Mouse (Mus musculus): ENCODE measurements at regions not wholly inside any gene's neighbourhood (a gene's known extent, or its start where the extent isn't known, plus 50 kb on each side); places are given as distances from the start of the nearest gene placed in this dataset.

DNA sequence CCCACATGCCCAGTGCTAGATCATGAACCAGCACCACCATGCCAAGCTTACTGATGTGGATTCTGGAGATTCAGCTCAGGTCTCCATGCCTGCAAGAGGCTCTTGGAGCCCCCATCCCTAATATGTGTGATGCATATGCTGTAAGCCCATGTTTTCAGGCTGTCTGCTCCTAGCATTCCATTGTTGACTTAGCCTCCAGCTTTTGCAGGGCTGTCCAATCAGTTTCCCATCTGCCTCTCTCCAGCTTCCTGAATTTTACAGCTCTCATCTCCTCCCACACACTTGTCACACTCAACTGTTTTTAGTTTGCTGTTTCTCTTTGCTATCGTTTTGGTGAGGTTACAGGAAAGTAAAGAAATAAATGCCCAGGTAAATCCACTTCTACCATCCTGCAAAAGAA lies 629.2 kb upstream of the Arpp21 start:
- DNase-seq (ENCODE audit: low spot score), result no peak

DNA sequence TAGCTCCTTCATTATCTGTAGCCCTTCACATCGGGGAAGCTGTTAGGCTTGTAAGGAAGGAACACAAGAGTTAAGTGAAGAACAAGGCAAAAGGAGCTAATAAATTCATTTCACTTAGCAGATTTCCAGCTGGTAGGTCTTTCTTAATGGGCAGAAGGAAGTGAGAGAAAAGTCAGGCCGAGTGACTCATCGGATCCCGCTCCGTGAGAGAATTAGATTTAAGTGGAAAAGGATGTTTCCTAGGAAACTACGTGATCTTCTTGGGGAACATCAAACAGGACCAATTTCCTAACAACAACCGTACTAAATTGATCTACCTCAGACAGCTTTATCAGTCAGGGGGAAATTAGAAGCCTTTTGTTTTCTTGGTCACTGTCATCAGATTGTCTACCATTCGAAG lies 625.4 kb upstream of the Arpp21 start:
- DNase-seq (ENCODE audit: low spot score), result no peak

DNA sequence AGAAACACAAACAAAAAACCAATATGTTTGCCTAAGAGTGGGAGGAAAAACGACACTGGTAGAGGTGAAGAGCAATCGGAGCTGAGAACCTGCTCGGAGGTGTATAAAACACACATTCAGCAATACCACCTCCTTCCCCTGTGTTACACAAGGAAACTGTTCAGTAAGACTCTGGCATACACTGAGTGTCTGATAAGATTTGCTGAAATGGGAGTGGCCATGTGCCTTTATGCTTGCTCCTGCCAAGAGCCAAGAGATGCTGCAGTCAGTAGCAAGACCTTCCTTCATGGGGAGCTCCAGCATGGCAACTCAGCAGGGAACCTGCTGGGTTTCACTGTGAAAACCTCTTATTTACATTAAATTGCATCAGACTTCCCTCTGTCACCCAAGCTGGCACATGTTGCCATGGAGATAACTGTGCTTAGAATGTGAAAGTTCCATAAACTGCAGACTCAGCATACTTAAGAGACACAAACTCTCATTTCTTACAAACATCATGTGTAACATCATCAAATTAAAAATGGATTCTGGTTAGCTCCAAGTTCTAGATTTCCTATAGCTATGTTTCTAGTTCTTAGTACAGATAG lies 624.7 kb upstream of the Arpp21 start:
- DNase-seq (ENCODE audit: low spot score), result no peak

DNA sequence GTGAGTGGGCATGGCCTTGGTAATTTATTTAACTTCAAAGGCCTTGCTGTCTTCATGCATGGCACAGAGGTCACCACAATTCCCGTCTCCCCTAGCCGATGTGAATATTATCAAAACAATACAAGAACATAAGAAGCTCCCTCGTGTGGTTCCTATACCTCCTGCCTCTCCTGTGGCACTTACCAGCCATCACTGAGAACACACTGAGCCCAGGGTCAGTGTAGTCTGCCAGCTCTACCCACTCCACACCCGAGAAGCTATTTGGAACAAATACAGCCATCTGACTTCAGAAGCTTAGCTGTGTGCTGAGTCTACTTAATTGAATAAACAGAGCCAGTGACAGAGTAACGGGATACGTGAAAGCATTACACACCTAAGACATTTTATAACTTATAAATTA lies 605.7 kb upstream of the Arpp21 start:
- no peak for DNase-seq (ENCODE audit: low spot score)

DNA sequence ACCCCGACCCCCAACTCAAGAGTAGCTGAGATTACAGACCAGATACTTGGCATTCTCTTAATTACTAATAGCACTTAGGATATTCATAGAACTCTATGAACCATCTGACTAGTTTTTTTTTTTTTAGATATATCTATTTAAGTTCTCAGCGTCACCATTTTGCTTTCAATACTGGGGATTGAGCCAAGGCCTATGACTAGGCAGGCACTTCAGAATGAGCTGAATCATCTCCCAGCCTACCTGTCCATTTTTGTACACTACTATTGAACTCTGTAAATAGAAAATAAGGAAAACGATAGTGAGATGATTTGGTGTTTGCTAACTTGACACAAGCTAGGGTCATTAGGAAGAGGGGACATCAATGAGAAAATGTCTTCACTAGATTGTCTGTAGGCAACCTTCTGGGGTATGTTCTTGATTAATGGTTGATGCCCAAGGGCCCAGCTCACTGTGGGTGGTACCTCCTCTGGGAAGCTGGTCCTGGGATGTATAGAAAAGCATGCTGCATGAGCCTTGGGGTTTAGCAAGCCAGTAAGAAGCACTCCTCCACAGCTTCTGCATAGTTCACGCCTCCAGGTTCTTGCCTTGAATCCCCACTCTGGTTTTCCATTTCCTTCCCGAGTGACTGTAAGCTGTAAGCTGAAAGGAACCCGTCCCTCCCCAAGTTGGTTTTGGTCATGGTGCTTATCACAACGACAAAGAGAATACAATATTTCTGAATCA lies 603.5 kb upstream of the Arpp21 start:
- DNase-seq (ENCODE audit: low spot score), result no peak

DNA sequence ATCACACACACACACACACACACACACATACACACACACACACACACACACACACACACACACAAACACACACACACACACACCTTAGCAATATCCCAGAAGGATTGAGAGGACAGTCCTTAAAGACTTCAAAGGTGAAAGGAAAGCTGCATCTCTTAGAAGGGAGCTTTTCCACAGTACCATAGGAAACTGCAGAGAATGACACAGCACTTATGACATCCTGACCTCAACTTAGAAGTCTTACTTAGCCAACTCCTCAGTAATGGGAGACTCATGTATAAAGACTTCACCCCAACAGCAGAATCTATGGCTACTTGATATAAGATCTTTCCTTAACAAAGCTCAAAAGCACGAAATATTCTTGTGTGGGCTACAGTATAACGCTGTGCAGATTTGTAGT lies 601.8 kb upstream of the Arpp21 start:
- no peak for DNase-seq (ENCODE audit: low spot score)

DNA sequence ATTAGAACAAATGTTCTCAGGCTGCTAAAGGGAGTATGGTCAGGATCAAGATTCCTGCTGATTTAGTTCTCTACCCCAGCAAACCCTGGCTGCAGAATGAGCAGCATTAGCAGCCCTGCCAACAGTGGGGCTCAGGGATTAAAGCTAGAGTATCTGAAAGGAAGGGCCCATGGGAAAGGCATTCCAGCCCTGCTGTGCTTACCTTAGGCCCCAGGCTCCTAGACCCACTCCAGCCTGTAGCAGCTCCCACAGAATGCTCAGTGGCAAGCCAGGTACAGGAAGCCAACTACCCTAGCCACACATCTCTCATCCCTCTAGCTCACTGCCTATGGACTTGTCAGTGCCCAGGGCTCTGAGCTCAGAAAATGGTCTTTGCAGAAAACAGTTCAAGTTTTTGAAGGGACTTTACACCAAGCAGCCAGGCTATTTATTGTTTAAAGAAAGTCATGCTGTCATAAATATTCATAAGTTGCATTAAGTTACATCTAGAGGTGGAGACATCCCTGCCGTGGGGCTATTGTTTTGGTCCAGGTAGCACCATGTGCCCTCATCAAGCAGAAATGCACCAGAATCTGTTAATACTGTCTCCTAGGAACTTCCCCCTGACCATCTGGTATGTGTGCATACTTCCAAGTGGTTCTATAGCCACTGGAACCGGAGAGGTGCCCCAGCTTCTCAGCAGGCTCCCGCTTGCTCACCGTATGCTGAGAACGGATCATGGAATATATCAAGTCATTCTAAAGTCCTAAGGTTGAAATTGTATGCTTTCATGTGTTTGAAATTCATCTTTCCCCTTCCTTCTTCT lies 598.9 kb upstream of the Arpp21 start:
- no peak for DNase-seq (ENCODE audit: low spot score)

DNA sequence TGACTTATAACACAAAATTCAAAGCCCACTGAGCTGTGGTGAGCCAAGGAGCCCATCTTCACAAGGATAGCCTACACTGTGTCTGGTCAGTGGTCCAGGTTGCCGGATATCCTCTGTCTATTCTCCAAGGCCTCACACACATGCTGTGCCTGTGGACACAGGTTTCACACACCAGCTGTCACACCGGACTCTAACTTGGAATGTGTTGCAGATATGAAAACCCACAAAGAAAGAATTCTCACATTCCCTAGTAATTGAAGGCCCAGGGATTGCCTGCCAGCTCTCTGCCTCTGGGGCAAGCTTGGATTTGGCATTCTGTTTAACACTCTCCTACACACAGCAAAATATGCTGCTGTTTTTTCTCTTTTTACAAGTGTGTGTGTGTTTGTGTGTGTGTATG lies 595.4 kb upstream of the Arpp21 start:
- DNase-seq (ENCODE audit: low spot score), result no peak

DNA sequence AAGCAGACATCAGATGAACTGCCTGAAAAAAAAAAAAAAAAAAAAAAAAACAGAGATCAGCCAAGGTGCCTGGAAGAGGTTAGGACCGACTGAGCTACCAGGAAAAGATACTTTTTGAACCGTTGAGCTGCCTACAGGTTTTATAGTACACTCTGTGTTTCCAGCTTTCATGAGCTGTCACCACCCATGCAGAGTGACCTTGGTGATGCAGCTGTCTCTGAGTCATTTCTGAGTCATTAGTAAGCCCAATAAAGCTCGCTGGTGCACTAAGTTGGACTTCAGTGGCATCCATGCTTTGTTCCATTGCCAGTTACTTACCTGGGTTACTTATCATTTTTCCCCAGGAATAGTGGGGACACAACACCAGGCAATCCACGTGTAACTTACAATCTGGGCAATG lies 592.9 kb upstream of the Arpp21 start:
- DNase-seq (ENCODE audit: low spot score), result no peak

DNA sequence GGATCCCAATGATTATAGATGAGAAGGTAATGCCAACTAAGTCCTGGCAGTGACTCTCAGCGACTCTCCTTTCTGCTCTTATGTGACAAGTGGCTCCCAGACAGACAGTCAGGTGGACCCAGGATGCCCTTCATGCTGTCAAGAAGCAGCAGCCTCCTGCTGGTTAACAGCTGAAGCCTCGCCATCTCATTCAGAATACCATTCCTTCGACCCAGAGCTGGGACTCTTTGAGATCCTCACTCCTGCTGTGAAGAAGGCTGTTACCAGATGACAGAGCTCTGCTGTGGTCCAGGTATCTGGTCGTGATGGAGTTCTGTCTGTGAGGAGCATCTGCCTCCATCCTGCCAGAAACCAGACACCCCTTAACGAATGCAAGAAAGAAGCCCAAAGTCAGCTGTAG lies 590.9 kb upstream of the Arpp21 start:
- DNase-seq (ENCODE audit: low spot score), result no peak

DNA sequence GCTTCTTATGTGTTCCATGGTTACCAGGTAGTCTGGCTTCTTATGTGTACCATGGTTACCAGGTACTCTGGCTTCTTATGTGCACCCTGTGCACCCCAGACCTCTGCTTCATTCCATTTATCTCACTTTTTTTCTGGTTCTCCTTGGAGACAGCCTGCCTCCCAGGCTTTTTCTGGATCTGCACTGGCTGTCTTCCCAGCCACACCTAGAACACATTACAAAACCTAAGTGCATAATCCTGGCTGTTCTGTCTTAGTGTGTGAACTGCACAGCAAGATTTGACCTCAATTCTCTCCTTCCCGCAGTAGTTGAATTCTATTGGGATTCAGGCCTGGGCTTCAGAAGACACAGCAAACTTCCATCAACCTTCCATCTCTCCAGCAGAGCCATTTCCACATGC lies 586.2 kb upstream of the Arpp21 start:
- DNase-seq (ENCODE audit: low spot score), result no peak

DNA sequence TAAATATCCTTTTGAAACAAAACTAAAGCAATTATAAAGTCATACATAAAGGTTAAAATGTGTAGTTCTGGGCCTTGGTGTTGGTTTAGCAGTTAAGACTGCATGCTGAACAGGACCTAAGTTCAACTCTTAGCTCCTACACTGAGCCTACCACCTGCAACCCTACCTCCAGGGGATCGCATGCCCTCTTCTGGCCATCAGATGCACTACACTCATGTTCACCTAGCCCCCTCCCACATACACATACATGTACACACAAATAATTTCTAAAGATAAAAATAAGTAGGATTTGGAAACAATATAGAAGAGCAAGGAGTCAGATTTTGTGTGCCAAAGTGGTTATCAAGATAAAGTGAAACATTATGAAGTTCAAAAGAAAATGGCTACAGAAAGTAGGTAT lies 576.2 kb upstream of the Arpp21 start:
- no peak for DNase-seq (ENCODE audit: low spot score)

DNA sequence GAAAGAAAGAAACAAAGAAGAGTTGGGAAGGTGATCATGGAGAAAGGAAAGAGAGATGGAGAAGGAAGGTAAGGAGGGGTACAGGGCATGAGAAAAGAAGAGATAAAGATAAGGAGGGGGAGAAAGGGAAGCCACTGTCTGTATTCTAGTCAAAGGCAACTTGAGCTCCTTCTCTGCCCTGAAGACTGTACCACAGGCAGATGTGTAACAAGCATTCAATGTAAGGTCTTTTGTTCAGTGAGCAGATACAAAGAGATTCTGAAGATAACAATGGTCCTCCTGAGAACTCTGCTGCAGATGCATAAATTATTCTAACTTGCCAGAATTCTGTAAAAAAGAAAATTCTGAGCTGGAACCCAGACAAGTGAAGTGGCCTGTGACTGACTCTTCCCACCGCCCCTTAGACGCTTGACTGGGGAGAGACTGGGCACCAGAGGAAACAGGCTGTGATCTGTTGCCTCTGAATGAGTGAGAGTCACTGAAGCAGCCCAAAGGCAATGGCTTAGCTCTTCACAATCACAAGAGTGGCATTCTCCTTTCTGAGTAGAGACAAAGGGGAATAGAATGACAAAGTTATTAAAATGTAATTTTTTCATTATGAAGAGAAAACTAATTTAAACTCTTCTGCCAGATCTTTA lies 564.0 kb upstream of the Arpp21 start:
- DNase-seq (ENCODE audit: low spot score), result no peak

DNA sequence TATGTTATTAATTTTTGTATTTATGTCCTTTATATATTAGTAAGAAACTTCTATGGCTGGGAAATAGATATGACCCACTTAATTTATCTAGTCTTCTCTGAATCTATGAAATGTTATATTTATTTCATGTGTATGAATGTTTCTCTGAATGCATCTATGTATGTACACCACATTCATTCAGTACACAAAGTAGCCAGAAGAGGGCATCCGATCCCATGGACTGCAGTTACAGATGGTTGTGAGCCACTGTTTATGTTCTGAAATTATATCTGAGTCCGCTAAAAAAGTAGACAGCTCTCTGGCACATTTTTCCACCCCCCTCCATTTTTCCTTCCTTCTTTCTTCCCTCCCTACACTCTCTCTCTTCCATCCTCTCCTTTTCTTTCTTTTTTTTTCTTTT lies 557.8 kb upstream of the Arpp21 start:
- DNase-seq (ENCODE audit: low spot score), result no peak

DNA sequence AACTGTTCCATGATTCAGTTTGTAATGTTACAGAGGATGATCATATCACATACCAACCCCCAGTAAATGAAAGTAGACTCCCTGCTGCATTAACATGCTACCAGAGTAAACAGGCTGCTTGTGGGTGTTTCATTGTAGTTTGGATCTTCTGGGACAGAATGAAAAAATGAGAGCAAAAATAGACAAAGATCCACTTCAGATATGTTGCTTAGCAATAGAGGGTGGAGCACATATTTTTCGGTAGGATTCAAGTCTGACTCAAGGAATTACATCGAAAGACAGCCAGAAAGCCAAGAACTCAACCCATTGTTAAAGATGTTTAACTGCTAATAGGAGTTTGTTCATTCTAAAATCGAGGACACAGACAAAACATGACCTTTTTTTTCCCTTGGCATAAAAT lies 536.2 kb upstream of the Arpp21 start:
- DNase-seq (ENCODE audit: low spot score), result no peak

DNA sequence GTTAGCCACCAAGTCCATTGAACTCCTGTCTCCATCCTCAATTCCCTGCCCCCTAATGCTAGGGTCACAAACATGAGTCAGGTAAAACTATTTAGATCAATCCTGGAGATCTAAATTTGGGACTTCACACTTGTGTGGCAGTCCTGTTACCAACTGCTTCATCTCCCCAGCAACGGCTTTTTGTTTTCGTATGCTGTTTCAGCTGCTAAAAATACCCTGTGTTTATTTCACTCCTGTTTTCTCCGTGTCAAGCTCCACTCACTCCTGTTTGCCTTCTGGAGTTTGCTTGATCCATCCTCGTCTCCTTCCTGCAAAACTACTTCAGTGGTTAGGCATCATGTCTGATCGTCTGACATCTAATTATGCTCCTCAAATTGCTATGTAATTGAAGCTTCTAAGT lies 508.9 kb upstream of the Arpp21 start:
- DNase-seq (ENCODE audit: low spot score), result no peak

DNA sequence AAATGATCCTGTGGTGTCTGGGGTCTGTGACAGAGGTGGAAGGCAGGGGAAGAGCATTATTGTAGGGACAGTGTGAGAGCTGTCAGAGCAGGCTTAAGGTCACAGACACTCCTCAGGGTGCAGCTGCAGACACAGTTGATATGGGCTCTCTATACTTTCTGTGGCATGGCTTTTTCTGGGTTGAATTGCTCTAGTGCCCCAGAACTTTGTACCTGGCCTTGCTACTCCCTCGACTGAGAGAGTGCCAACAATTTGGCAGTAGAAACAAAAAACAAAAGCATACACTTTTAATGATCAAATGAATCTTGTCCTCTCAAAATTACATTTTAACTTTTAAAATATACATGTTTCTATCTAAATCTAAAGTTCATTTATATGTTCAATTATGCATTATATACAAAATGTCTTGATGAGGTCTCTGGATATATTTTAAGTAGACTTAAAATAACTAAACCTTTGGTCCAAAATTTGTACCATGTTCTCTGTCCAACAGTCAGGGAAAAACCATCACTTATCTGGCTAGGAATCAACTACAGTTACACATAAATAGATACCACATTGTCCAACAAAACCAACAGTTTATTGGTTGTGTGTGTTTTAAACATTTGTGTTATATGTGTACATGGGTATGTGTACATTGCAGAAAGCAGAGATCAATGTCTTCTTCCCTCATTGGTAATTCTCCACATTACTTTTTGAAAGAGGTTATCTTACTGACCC lies 508.3 kb upstream of the Arpp21 start:
- DNase-seq (ENCODE audit: low spot score), result no peak

DNA sequence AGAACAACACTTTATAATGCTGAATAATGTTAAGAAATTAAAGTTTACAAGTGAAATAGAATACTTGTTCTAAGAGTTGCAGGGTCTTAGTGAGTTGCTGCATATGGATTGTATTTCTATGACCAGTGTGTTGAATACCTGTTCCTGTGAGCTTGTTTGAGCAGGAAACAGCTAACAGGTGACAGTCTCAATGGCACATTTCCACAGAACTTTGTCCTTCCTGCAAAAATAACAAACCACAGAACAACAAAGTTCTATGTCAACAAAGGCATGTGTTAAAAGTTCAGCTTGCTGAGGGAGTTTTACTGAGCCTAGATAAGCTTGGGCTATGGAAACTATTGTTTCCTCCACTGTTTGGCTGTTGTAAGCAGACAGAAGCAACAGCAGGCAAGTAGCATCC lies 500.0 kb upstream of the Arpp21 start:
- no peak for DNase-seq (ENCODE audit: low spot score)

DNA sequence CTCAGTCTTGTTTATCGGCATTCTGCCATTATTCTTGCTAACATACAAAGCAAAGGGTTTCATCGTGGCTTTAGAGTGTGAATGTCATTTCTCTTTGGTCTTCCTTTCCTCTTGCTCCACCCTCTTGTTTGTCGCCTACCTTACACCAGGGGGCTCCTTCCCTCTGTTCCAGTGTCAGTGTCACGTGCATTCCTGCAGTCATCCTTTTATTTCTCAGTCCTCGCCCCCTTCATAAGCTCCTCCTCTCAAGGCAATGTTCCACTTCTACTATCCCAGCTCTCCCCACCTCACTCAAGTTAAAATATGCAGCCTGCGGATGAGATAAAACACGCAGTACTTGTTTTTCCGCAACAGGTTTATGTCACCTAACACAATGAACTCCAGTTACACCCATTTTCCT lies 489.8 kb upstream of the Arpp21 start:
- no peak for DNase-seq (ENCODE audit: low spot score)

DNA sequence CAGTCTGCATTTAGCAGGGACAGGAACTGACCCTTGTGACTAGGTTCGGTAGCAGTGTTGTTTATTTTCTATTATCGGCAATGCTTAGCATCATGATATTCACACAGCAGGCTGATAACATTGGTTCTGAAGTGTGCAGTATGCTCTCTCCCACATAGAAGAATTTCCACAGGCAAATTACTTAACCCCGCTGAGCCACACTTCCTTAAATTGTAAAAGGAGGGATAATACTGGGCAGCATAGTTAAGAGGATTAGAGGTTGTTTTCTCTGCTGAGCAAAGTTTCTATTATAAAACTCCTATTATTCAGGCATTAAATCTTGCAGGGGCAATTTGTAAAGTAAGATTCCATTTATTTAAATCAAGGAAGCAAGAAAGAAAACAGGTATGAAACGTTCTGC lies 489.4 kb upstream of the Arpp21 start:
- no peak for DNase-seq (ENCODE audit: low spot score)

DNA sequence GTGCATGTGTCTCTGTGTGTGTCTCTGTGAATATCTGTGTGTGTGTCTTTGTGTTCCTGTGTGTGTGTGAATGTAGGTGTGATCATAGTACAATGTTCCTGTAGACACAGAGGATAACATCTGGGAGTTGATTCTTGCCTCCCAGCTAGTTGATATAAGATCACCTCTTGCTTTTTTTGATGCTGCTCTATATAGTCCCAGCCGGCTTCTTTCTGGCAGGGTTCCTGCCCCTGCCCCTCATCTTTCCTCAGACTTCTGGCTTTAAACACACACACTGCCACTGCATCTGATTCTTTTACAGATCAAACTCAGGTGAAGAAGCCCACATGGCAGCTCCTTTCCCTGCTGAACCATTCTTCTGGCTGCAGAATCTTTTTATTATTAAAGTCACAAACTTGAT lies 487.6 kb upstream of the Arpp21 start:
- no peak for DNase-seq (ENCODE audit: low spot score)

DNA sequence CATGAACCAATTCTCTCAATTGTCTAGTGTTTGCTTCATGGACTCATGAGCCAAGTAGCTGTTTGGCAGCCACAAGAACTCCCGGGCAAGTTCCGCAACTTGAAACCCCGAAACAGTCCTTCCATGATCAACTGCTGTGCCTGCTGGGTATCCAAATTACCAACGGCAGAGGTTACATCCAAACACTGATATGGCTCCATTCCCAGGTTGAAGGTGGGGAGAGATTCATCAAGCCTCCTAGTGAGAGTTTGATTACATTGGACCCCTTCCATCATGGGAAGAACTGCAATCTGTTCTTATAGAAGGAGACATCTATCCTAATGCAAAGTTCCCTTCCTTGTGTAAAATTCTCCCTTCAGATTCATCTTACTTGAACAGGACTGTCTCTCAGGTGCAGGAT lies 486.8 kb upstream of the Arpp21 start:
- DNase-seq (ENCODE audit: low spot score), result no peak

Data from urinary bladder, postnatal 25 days (tissue).